Mouse (Mus musculus) kidney, postnatal 14 days (tissue): ENCODE measurements around the gene Cenpu.
A peak's percentile ranks its signal among the peaks of the same experiment; 100 is the strongest.

ENCODE experiments used
- DNase-seq: peaks from one replicate; pipeline ENCODE4 v3.0.0; 2022; ENCODE audit warnings: mixed read lengths

The Cenpu gene

DNA sequence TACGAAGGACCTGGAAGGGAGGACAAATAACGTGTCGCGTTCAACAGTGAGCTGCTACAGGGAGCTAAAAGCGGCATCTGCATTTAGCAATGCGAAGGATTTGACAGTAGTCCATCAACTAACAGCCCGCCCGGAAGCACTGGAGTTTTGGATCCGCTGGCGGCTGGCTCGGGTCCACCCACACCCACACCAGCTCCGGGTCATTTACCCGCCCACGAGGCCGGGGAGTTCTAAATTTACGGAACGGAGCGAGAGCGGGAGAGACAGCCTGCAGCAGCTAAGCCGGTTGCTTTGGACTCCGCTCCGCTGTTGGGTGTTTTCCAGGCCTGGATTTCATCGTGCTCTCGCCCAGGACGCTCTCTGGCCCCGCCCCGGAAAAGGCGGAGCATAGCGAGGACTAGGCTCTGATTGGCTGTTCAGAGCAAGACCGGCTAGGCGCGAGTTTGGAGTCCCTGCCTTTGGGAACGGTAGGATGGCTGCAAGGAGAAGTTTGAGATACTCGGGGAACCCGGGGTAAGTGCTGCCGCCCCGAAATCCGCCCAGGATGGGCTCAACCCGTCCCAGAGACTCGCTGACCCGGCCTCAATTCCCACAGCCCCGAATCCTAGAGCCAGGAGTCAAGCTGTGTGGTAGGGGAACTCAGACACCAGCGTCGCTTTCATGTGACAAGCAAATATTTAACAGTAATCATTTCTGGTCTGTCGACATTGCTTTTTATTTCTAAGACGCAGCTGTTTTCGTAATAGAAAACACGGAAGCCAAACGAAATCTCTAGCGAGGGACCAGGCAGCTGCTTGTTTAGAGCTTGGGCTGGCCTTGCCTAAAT lies at the start of gene Cenpu:
TSS of gene Cenpu (plus strand) at position 414 of the 826 bp plus-strand sequence.
- DNase-seq: peak; percentile 100

DNA sequence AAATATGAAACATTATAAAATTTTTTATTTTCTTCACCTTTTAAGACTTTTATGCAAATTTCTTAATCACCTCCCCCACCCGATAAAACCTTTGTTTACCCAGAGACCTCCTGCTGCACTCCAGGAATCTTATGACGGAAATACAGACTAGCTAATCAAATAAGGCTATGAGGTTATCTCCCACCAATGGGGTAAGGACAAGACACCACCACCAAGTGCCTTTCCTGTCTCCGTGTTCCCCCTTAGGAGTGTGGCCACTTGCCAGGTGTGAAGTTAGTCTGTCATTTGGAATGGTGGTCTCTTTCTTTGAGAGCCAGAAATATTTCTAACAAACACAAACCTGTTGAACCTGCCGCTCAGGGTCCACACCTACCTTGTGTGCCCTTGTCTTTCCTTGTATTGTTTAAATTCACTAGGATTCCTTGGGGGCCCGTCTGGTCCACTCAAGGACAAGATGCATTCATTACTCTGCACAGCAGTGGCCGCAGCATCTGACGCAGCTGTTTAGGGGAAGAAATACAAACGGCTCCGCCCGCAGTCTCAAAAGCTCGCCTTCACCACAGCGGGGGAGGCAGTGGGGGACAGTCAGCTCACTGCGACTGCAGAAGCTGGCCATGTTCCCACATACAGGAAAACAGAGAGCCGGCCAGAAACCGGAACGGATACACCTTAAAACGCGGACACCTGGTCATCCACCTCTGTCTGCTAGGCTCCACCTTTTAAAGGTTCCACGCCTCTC lies 49.3 kb upstream of the Cenpu start:
- peak; percentile 36 for DNase-seq

DNA sequence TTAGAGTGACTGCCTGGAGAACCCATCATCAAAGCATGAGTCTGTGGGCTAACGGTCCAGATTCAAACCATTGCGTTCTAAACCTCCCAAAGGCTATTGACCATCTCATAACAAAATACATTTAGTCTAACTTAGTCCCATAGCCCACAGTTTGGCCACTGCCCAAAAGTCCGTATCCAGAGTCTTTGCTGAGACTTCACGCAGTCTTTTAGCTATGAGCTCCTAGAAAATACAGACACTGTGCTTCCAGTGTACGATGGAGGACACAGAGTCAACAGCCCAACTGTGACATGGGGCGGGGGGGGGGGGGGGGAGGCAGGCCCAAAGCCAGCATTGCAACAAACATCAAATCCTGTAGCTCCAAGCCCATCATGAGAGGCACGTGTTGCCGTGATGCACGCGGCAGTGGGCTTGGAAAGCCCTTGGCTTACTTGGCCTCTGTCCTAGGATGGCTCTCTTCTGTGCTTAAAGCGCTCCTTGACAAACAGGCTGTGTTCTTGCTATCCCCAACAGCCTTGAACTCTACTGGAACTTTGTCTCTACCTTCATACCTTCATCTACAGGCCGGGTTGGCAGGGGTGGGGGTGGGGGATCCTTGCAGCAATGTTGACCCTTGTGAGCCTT lies 48.6 kb upstream of the Cenpu start:
- no peak for DNase-seq

DNA sequence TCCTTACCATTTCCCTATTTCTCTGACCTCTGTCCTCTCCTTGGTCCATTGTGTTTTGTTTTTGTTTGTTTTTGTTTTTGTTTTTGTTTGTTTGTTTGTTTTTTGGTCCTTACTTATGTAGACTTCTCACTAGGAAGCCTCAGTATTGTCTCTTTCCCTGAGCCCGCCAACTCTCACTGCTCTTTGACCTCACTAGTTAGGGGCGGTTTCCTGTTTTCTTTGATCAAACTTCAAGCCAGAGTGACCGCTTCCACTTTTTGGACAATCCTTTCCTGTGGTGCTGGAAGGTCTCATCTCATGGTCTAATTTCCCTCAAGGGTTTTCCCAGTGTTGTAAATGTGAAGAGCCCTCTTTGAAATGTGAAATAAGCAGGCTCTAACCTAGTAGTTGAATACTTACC lies 47.6 kb upstream of the Cenpu start:
- DNase-seq: peak; percentile 54

DNA sequence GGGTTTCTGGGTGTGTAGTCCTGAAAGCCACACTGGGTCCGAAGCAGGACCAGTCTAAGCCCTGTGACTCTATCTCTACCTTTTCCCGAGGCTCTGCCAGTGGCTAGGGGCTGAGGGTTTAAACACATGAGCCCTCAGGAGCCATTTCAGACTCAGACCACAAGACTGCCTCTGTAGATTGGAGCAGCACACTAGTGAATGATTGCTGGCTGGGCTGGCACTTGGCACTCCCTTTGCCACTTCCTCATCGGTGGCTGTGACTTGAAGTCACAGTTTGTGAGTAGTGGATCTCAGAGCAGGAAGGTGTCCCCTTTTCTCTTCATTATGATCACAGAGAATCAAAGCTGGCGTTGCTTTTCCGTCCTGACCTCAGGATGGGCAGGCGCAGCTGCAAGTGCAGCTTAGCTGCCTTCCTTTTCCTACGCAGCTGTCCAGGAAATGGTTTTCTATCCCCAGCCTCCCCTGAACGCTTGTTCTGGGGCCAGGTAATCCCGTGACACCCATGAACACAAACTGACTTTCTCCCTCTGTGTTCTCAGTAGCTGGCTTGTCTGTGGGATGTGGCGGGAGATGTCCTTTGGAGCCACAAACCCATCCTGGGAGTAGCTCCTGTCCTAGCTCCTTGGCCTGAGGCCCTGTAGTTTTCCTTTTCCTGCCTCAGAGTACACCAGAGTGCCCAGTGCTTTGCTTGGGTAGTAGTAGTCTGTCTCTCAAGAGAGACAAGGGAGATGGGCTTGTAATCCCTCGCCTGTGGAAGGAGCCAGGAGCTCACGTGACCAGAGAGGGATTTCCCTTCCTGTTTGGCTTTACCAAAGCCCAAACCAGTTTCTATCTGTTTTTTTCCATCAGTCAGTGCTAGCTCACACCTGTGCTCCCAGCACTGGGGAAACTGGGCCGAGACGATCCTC lies 43.1 kb upstream of the Cenpu start:
- DNase-seq: peak; percentile 52

DNA sequence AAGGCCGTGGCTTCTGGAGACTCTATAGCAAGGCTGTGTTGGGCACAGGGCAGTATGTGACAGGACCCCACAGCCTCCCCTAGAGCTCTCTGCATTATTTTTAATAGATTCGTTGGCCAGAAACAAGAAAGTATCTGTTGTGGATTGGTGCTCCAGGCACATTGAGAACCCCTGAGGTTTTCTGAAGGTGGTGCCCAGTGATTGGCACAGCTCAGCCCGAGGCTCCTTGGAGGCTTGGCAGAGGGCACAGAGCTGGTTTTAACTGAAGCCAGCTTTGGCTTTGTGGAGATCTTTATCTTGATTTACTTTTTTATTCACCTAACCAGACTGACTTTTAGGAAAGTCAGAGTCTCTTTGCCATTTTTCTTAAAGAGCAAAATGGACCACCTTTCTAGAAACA lies 42.4 kb upstream of the Cenpu start:
- no peak for DNase-seq

DNA sequence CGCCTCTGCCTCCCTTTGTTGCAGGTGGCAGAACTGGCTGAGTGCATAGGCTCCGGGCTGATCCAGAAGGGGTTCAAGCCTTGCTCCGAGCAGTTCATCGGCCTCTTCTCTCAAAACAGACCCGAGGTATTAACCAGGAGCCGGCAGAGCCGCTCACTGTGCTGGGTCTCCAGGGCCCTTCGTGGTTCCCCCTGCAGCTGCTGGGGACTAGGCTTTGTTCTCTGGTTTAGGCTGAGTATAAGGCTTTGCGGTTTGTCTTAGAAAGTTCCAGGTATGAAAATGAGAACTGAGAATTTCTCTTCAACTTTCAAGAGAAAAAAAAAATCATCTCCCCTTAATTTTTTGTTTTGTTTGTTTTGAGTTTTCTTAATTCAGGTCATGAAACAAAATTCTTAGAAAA lies 40.5 kb upstream of the Cenpu start:
- no peak for DNase-seq

DNA sequence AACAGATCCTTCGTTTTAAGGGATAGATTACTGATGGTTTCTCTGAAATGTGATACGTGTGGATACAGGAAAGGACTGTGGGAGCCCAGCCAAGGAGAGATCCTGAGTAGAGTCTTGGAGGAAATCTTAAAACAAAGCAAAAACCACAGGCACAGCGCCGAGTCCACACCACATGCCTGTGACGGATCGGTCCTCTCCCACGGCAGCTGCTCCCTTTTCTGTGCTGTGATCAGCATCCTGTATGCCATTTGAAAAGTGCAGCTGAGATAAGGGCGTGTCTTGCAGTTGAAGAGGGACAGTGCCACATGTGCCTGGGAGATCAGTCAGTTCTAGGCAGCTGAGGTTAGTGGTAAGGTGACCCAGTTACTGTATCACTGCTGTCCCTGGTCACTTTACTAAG lies 39.3 kb upstream of the Cenpu start:
- DNase-seq: peak; percentile 63

DNA sequence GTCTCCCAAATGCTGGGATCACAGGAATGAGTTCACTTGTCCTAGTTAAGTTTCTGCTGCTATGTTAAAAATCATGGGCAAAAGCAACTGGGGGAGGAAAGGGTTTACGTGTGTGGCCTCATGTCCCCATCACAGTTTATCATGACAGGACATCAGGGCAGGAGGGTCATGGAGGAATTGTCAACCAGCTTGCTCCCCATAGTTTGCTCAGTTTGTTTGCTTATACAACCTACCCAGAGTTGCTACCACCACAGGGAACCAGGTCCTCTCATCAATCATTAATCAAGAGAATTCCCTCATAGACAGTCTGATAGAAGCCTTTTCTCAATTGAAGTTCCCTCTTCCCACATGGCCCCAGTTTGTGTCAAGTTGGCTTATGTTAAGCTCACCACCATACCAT lies 37.8 kb upstream of the Cenpu start:
- no peak for DNase-seq

DNA sequence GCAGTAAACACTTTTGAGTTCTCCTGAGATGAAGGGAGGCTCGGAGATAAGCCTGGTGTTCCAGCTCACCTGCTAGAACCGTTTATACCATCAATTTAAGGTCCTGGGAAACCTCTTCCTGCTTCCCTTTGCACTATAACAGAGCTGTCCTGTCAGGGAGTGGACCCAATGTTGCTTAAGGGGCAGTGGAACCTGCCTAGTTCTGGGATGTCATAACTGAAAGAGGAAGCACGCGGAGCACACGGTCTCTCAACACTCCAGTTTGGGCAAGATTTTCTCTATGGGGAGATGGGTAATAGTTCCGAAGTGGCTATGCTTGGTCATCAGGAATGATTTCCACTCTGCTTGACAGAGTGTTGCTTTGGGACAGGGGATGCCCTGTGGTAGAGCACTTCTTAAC lies 31.2 kb upstream of the Cenpu start:
- no peak for DNase-seq

DNA sequence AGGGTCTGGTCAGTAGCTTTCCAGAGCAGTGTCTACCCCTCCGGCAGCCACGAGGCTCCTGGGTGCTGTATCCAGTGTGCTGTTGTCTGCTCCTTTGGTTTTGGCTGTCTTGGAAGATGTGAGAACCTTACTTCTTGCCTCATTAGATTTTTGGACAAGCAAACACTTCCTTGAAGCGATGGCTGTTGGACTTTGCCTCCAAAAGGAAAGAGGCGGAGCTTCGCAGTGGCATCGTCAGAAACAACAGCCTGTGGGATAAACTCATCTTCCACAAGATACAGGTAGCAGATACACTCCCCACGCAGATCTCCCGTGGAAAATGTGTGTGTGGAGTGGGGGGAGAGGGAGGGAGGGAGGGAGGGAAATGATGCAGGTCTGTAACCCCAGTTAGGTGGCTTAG lies 25.7 kb upstream of the Cenpu start:
- peak; percentile 31 for DNase-seq

DNA sequence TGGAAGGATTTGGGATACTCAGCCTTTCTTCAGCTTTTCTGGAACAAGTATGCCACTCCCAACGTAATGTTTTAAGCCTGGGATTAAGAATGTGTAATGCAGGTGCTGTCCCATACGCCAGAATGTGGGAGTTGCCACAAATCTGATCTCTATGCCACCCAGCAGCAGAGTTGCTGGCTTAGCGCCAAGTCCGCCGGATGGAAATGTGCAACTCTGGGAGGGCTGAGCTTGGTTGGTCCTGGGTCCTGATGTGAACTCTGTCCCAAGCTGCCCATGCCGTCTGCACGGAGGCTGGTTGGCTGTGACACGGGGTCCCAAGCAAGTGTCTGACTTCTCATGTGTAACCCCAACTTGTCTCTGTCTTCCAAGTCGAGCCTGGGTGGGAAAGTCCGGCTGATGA lies 25.0 kb upstream of the Cenpu start:
- peak; percentile 67 for DNase-seq

DNA sequence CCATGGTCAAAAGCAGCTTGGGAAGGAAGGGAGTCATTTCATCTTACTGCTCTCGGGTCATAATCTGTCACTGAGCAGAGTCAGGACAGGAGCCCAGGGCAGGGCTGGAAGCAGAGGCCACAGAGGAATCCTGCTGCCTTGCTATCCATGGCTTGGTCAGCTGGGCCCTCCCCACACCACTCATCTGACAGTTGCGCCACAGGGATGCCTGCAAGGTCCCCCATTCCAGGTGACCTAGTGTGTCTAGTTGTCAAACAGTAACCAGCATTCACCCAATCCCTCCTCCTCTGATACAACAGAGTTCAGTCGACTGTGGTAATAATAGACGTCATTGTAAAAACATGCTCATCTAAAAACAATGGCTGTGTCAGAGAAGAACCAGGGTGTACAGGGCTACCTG lies 22.3 kb upstream of the Cenpu start:
- peak; percentile 32 for DNase-seq

DNA sequence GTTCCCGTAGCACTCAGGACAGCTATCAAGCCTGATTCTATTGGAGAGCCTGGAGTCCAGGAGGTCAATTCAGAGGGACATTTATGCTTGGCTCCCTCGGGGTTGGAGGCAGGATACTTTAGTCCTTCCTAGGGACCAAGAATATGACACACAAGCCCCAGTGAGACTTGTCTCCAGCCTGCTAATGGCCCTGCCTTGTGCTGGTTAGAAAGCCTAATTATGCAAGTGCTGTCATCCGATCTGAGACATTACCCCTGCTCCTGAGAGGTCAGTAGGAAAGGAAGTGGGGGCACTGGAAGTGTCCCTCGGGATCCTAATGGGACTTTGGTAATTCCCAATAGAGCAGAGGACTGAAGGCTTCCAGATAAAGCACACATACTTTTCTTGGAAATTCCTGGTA lies 21.3 kb upstream of the Cenpu start:
- DNase-seq: no peak

DNA sequence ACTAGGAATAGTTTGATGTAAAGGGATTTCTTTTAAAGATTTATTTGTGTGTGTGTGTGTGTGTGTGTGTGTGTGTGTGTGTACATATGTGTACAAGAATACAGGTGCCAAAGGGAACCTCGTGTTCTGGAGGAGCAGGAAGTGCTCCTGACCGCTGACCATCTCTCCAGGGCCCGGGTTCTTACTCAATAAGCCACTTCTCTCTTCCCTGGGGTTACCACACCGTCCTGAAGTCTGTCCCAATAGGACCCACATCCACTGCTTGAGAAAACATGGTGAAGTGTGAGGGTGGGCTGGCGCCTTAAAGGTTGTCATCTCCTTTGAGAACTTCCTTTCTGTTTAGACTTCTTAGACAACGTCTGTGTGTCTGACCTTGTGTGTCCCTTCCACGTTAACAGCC lies 17.9 kb upstream of the Cenpu start:
- no peak for DNase-seq

DNA sequence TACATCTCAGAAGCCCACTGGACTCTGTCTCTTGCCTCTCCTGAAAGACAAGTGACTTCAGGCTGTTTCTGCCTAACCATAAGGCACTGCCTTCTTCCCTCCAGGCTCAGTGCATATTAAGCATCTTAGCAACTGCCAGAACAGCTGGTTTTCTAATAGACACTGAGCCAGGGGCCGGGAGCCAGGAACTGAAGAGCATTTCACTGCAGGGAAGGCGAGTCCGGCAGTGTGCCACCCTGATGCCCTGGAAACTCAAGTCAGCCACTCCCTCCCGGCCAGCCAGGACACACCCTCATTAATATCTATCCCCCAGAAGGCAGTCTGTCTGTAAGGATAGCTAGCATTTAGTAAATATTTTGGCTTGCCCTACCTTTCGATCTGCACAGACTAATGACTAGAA lies 12.1 kb upstream of the Cenpu start:
- DNase-seq: peak; percentile 39

DNA sequence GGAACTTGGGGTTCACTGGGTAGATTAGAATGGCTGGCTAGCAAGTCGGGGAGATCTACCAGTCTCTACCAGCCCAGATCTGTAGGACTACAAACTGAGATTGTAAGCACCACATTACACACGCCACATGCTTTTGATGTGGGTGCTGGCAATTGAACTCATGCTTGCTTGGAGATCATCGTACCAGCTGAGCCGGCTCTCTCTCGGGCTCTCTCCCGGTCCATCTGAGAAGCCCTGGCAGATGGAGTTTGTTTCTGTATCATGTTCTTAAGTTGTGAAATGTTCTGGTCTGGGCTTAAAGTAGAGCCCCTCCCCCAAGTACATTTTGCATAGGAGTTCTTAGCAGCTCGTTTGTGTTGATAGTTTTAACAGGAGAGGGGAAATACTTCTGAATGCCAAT lies 8.6 kb upstream of the Cenpu start:
- no peak for DNase-seq

DNA sequence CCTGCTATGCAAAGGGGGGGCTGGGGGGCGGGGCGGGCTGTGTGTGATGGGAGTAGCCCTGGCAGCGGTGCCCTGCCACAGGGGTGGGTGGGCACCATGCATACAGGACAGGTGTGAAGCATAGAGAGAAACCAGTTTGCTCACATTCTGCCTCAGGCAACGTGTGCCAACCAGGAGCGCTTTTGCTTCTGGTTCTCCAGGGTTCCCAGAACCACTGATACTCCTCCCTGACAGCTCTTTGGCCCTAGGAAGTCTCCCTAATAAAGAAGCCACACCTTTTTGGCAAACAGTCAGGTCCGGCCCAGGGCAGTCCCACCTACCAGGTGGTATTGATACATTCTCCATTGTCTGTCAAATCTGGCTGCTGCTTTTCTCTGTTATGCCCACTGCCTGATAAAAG lies 8.2 kb upstream of the Cenpu start:
- no peak for DNase-seq

DNA sequence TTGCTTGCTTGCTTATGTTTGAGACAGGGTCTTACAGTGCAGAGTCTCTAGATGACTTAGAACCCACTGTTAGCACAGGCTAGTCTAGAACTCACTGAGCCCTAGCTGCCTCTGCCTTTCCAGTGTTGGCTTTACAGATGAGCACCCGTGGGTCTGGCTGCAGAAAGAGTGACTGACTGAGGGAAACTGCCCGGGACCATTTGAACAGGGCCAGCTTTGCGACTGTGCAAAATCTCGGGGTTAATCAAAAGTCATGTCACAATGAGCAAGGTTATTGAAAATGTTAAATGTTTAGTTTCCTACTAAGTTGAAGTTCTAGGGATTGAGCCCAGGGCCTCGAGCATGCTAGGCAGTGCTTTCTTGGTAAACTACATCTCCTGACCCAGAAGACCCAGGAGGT lies 6.0 kb upstream of the Cenpu start:
- peak; percentile 45 for DNase-seq

DNA sequence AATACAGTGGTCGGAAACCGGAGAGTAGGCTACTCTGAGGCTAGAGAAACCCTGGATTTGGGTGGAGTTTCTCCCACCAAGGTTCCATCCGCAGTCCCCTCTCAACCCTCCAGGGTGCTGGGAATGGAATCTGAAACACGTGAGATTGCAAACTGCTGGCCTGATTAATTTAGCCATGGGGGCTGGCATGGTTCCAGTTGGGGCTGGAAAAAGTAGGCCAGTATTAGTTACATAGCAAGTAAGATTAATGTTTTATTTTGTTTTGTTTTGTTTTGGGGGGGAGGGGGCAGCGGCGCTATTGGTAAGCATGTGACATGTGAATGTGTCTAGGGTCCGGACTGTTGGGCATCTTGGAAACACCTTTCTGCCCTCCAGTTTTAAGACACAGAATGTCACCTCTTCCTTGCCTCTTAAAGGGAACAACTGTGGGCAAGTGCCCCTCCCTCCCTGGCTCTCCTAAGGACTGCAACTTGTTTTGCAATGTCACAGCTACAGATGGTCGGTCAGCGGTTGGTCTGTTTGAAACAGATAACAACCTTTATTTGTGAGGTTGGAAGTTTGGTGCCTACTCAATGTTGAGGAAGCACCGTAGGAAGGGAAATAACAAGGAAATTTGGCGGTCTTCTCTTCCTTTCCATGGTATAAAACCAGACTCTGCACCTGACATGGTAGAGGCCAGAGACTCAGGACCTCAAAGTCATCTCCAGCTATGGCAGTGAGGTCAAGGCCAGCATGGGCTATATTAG lies 5.2 kb upstream of the Cenpu start:
- peak; percentile 92 for DNase-seq

DNA sequence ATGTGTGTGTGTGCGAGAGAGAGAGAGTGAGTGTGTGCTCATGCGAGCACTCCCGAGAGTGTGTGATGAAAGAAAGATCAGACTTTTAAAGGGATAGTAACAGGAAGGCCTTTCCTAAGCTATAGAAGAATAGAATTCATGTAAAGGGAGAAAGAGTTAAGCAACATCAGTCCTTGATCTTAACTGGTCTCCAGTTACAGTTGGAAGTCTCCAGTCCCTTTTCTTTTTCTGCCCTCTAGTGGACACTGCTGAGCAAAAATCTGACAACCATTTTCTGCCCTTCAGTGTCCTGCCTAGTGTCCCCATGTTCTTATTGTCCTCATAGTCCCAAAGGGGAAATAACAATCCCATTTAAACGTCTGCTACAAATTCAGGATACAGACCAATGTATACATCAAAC lies 4.6 kb upstream of the Cenpu start:
- peak; percentile 81 for DNase-seq

DNA sequence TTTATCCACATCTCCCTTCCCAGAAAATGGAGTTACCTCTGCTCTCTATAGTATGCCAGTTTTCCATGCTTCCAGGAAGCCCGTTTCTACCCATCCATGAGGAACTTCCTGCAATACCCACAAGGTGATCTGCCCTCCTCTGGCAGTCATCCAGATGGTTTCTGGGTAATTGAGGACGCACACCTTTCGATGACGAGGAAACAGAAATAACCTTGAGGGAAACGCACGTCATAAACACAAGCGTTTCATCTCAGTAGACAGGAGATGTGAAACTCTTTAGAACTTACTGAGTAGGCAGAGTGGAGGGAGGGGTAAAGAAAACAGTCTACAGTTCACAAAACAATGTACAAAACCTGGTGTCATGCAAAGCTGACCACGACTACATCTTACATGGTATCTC lies 1.8 kb upstream of the Cenpu start:
- no peak for DNase-seq
